Mouse (Mus musculus) heart, embryonic 10.5 days (tissue): ENCODE data around the gene Zp3. TPM values are rescaled to one million over a fixed set of nuclear protein-coding genes. Genes with fewer than 3 reads are reported as not detected.

Source experiments
- DNase-seq: peaks from one replicate; pipeline ENCODE4 v3.0.0-alpha.2; 2017; ENCODE audit warnings: low spot score
- H3K27ac ChIP-seq: fragments of 300-500 bp; sonication (generic); 2 replicates; pipeline ENCODE4 v1.5.1; 2016; ENCODE audit warnings: mild to moderate bottlenecking
- H3K27me3 ChIP-seq: fragments of 300-500 bp; sonication (generic); 2 replicates; pipeline ENCODE4 v1.6.1; 2016; ENCODE audit warnings: mild to moderate bottlenecking; ENCODE audit not compliant: poor library complexity, insufficient read depth, severe bottlenecking
- H3K36me3 ChIP-seq: fragments of 300-500 bp; sonication (generic); 2 replicates; pipeline ENCODE4 v1.6.1; 2016; ENCODE audit warnings: mild to moderate bottlenecking, moderate library complexity
- H3K4me1 ChIP-seq: fragments of 300-500 bp; sonication (generic); 2 replicates; pipeline ENCODE4 v1.6.1; 2016; ENCODE audit warnings: mild to moderate bottlenecking
- H3K4me3 ChIP-seq: fragments of 300-500 bp; sonication (generic); 2 replicates; pipeline ENCODE4 v1.5.1; 2016; ENCODE audit warnings: mild to moderate bottlenecking, moderate library complexity
- H3K9me3 ChIP-seq: fragments of 300-500 bp; sonication (generic); 2 replicates; pipeline ENCODE4 v1.6.1; 2016; ENCODE audit warnings: mild to moderate bottlenecking, moderate library complexity
- WGBS: fragments of 180-500 bp; shearing (Covaris S2); methylation state at CpG from one replicate; pipeline ENCODE4 v1.1.7; 2016; 5-methylcytosine and 5-hydroxymethylcytosine counted together
- polyA plus RNA-seq: library from polyadenylated mRNA; unstranded; fragments of >200 nt; fragmentation: Nextera tagmentation; extraction: Ambion mirVana; gene quantifications from 2 replicates; pipeline ENCODE4 v1.2.1, GENCODE M21; 2016

The Zp3 gene
- not detected in 2 replicates for polyA plus RNA-seq

DNA sequence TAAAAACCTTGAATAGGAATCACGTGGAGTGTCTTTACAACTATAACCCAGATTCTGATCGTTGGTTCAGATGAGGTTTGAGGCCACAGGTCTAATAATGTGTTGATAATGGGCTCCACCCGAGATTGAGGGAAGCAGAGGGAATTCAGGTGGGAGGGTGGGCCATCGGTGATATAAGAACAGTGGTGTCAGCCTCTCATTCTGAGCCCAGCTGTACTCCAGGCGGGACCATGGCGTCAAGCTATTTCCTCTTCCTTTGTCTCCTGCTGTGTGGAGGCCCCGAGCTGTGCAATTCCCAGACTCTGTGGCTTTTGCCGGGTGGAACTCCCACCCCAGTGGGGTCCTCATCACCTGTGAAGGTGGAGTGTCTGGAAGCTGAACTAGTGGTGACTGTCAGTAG is at the start of gene Zp3:
Gene Zp3, plus strand, starts transcription at position 196 of the 400 bp plus-strand sequence.
- Histone ChIP-seq H3K9me3 (no peaks in the 10 kb centered on the region), H3K27ac (no peak within 1 kb of the TSS), H3K4me1 (no peaks in the 10 kb centered on the region), H3K36me3 (no peaks in the 10 kb centered on the region), H3K4me3 (no peak within 1 kb of the TSS), H3K27me3 (0 out of 2 replicates have a peak, but pooled peaks cover 7% of the 10 kb centered on the region)
- WGBS = 76% methylated on average over 8 of the region's 8 CpGs
- DNase-seq = no peak

- WGBS = 89% methylated on average over 9 of the region's 9 CpGs
These were observed 48.4 kb upstream of the Zp3 start for GRCm38 (mm10) chr5:135931526-135931925.

DNA sequence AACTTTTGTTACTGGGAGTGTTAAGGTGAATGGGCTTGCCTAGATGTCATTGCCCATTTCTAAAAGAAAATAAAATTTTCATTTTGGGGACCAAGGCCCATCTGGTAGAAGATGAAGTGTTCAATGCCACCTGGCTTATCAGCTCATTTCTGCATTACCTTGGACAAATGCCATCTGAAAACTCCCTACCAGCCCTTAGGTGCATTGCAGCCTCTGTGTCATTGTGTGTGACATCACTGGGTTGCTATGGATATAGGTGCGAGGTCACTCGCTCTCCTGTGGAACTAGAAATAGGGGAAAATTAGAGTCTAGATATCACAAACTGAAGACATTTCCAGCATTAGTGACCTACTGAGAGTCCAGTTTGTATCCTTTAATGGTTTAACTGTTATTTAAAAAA is 47.5 kb upstream of the Zp3 start:
- Histone ChIP-seq H3K36me3 (peaks cover 48% of the 10 kb centered on the region), H3K27me3 (no peaks in the 10 kb centered on the region), H3K9me3 (no peaks in the 10 kb centered on the region), H3K4me1 (peaks cover 21% of the 10 kb centered on the region), H3K27ac (no peak overlapping the region), H3K4me3 (peak overlapping the region; percentile 86; the same call in 1 of the 2 replicates)
- WGBS = 82% methylated on average over 2 of the region's 2 CpGs
- DNase-seq = no peak

More at GRCm38 (mm10) chr5:135931526-135931925, 48.4 kb upstream of the Zp3 start:
- no peak overlapping the region for H3K27ac ChIP-seq
- H3K27me3 ChIP-seq = no peaks in the 10 kb centered on the region
- peaks cover 56% of the 10 kb centered on the region for H3K36me3 ChIP-seq
- DNase-seq = no peak
- peaks cover 21% of the 10 kb centered on the region for H3K4me1 ChIP-seq
- no peaks in the 10 kb centered on the region for H3K9me3 ChIP-seq
- H3K4me3 ChIP-seq = no peak overlapping the region; the same call in 1 of the 2 replicates

DNA sequence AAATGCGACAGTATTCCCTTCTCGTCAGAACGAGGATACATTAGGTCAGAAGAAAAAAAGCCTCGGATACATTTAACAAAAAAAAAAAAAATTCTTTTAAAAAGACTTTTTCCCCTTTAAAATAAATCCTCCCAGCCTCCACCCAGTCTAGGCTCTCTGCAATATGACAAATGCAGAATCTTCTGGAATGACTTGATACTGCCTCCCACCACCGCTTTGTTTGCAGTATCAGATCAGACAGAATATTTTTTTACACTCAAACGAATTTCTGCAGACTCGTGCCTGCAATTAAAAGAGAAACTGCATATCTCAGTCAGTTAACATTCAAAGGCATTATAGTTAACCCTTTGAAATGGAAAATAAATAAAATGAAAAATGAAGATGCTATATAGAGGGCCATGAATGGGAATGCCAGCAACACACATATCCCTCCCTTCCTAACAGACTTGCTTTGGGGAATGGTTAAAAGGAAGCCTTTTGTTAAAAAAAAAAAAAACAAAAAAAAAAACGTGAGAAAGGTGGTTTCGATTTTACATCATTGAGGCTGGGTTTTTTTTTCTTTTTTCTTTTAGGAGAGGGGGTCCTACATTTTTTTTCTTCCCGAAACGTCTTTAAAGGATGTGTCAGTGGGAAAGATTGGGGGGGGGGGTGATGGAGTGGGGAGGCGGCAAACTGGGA is 46.5 kb upstream of the Zp3 start:
- peak overlapping the region; percentile 97 for H3K27ac ChIP-seq
- H3K4me3 ChIP-seq = peak overlapping the region; percentile 86
- 19% methylated on average over 12 of the region's 12 CpGs for WGBS
- H3K9me3 ChIP-seq = no peaks in the 10 kb centered on the region
- H3K4me1 ChIP-seq = peaks cover 21% of the 10 kb centered on the region
- H3K27me3 ChIP-seq = no peaks in the 10 kb centered on the region
- H3K36me3 ChIP-seq = peaks cover 38% of the 10 kb centered on the region
- DNase-seq = no peak

DNA sequence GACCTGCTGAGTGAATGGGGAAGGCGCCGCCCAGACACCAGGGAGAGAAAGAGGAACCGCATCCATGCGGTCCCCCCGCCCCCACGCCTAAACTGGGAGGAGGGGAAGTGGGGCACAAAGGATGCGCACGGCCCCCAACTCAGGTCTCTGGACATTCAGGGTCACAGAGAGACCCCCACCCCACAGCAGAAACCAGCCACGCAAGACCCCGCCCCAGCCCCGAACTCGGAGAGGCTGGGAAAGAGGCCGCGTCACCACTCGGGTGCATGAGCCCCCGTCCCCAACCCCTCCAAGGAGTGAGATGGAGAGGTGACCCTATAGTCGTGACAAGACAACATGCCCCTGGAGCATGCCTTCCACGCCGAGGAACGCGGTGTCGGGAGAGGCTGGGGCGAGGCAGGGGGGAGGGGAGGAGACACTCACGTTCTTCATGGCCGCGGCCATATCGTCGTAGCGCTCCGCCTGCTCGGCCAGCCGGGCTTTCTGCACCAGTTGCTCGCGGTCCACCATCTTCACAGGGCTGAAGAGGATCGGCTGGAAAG is 45.9 kb upstream of the Zp3 start:
- Histone ChIP-seq H3K9me3 (no peaks in the 10 kb centered on the region), H3K27me3 (no peaks in the 10 kb centered on the region), H3K36me3 (peaks cover 34% of the 10 kb centered on the region), H3K4me1 (peaks cover 21% of the 10 kb centered on the region), H3K27ac (peak overlapping the region; percentile 97), H3K4me3 (peak overlapping the region; percentile 86)
- DNase-seq = peak; percentile 91
- WGBS = under 1% methylated on average over 34 of the region's 35 CpGs

DNA sequence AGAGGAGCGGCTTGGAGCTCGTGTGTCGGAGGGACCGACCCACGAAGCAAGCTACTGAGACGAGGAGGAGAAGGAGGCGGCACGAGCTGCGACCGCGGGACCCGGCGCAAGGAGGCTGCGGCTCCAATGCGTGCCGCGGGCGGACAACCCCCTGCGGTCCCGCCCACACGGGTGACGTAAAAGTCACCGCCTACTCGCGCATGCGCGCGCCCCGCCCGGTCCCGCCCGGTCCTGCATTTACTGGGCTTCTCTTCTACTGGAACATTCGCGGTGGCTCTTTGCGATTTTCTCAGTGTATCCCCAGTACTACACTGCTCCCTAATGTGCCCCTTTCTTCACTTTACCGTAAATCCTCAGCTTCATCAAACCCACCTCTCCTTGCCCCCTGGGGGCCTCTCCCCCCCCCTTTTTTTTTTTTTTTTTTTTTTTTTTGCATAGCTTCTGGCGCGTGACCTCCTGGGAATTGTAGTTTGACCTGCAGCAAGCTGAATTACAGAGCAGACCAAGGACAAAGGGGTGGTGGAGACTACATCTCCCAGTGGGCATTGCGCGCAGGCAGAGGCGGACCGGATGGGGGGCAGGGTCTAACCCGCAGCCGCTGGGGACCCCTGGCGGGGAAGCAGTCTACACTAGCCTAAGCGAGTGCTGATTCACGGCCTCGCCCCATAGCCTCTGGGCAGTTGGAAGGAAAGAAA is 45.3 kb upstream of the Zp3 start, which contains the start of gene Ywhag:
Gene Ywhag, minus strand, starts transcription at position 136 of the 695 bp plus-strand sequence.
- no peaks in the 10 kb centered on the region for H3K9me3 ChIP-seq
- peaks cover 28% of the 10 kb centered on the region for H3K36me3 ChIP-seq
- peak within 1 kb of the TSS; percentile 97 for H3K27ac ChIP-seq
- peak within 1 kb of the TSS; percentile 86 for H3K4me3 ChIP-seq
- H3K4me1 ChIP-seq = peaks cover 21% of the 10 kb centered on the region
- DNase-seq = peak; percentile 99
- H3K27me3 ChIP-seq = no peaks in the 10 kb centered on the region
- under 1% methylated on average over 48 of the region's 48 CpGs for WGBS

- 54% methylated on average over 7 of the region's 7 CpGs for WGBS
These were observed 44.7 kb upstream of the Zp3 start for GRCm38 (mm10) chr5:135935176-135935523.

DNA sequence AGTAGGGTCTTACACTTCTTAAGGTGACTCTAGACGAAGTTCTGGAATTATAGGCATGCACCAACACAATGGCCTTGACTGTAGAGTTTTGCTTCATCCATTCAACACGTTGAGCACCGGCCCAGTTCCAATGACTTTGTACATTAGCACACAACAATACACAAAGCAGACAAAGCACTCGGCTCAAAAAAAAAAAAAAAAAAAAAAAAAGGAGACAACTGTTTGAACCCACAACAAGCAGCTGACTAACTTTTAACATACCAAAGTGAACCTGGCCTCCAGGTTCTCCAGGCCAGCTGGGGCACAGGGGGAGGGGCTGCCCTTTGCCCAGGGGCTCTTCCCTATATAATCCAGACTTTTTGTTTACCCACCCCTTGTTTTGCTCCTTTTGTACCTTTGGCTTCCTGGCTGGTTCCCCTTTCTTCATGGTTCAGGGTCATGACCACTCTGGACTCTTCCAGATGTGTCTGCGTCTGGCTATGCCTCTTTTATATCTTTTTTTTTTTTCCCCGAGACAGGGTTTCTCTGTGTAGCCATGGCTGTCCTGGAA is 44.2 kb upstream of the Zp3 start:
- WGBS = 73% methylated on average over 6 of the region's 6 CpGs

More at GRCm38 (mm10) chr5:135935176-135935523, 44.7 kb upstream of the Zp3 start:
- Histone ChIP-seq H3K4me1 (peaks cover 21% of the 10 kb centered on the region), H3K27me3 (no peaks in the 10 kb centered on the region), H3K9me3 (no peaks in the 10 kb centered on the region), H3K27ac (peak overlapping the region; percentile 97), H3K4me3 (peak overlapping the region; percentile 86), H3K36me3 (peaks cover 22% of the 10 kb centered on the region)
- DNase-seq = no peak

GRCm38 (mm10) chr5:135940587-135940986 is 39.3 kb upstream of the Zp3 start:
- Histone ChIP-seq H3K36me3 (no peaks in the 10 kb centered on the region), H3K27ac (no peak overlapping the region), H3K4me3 (no peak overlapping the region), H3K9me3 (no peaks in the 10 kb centered on the region), H3K27me3 (no peaks in the 10 kb centered on the region), H3K4me1 (peaks cover 4% of the 10 kb centered on the region)
- WGBS = 51% methylated on average over 5 of the region's 5 CpGs
- DNase-seq = no peak

More for the DNA sequence above, 44.2 kb upstream of the Zp3 start:
- peak overlapping the region; percentile 97 for H3K27ac ChIP-seq
- H3K27me3 ChIP-seq = no peaks in the 10 kb centered on the region
- H3K4me1 ChIP-seq = peaks cover 24% of the 10 kb centered on the region
- H3K4me3 ChIP-seq = peak overlapping the region; percentile 86; the same call in 1 of the 2 replicates
- H3K9me3 ChIP-seq = no peaks in the 10 kb centered on the region
- no peak for DNase-seq
- H3K36me3 ChIP-seq = peaks cover 17% of the 10 kb centered on the region

DNA sequence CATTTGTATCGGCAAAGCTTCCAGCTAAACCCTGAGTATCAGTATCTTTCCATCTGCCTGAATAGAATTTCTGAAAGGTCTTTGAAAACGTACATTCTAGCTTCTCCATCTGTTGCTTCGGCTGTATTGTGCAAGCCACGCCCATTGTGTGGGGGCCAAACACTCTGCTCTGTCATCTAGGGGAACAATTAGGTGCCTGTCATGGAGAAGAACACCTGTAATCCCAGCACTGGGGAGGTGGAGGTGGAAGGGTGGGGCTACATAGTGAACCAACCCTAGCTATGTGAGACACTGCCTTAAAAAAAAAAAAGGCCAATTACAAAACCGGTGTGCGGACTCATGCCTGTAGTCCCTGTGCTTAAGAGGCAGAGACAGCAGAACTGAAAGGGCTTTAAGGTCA is 37.2 kb upstream of the Zp3 start:
- H3K36me3 ChIP-seq = no peaks in the 10 kb centered on the region
- no peak overlapping the region for H3K4me3 ChIP-seq
- no peak for DNase-seq
- peaks cover 14% of the 10 kb centered on the region for H3K4me1 ChIP-seq
- no peaks in the 10 kb centered on the region for H3K9me3 ChIP-seq
- 71% methylated on average over 6 of the region's 6 CpGs for WGBS
- H3K27ac ChIP-seq = no peak overlapping the region
- no peaks in the 10 kb centered on the region for H3K27me3 ChIP-seq

GRCm38 (mm10) chr5:135945916-135946408 is 33.9 kb upstream of the Zp3 start:
- H3K4me3 ChIP-seq = peak overlapping the region; percentile 15; the same call in 1 of the 2 replicates
- WGBS = 48% methylated on average over 10 of the region's 10 CpGs
- H3K4me1 ChIP-seq = peaks cover 13% of the 10 kb centered on the region
- H3K9me3 ChIP-seq = no peaks in the 10 kb centered on the region
- H3K27me3 ChIP-seq = no peaks in the 10 kb centered on the region
- no peak for DNase-seq
- no peaks in the 10 kb centered on the region for H3K36me3 ChIP-seq
- peak overlapping the region; percentile 42; the same call in 1 of the 2 replicates for H3K27ac ChIP-seq

- DNase-seq = no peak
- Histone ChIP-seq H3K27me3 (no peaks in the 10 kb centered on the region), H3K4me3 (0 out of 2 replicates have a peak overlapping the region, but pooled peaks have one; percentile 15), H3K27ac (no peak overlapping the region), H3K4me1 (peaks cover 17% of the 10 kb centered on the region), H3K9me3 (no peaks in the 10 kb centered on the region), H3K36me3 (no peaks in the 10 kb centered on the region)
- WGBS = 67% methylated on average over 4 of the region's 5 CpGs
These were observed 33.3 kb upstream of the Zp3 start for GRCm38 (mm10) chr5:135946621-135947020.
